Mouse (Mus musculus): ENCODE measurements around the gene Ripk4. TPM values are rescaled to one million over a fixed set of nuclear protein-coding genes. Genes with fewer than 3 reads are reported as not detected.

Gene Ripk4
- total RNA-seq (2021) = 1 to 10 TPM in 1 of 2 experiments, under 1 TPM in 1; 0.34 to 1.5 TPM
- long read RNA-seq, experiment 1 = 0 reads
- long read RNA-seq, experiment 2, transcript Ripk4-201 (8 exons, 3,591 nt) = major isoform, 7 of 10 reads
- long read RNA-seq, experiment 2, partial matches to known transcripts = 0 of 10 reads
- long read RNA-seq, experiment 2, other reads (novel, unspliced or antisense) = 3 of 10 reads

- no peak for DNase-seq (ENCODE audit: low spot score in 2 of 2)
Observed at GRCm38 (mm10) chr16:97763061-97763989, at the start of gene Ripk4. TSS of gene Ripk4 (minus strand) at chr16:97763787.

GRCm38 (mm10) chr16:97808881-97809280 lies 45.3 kb upstream of the Ripk4 start:
- DNase-seq (ENCODE audit: low spot score in 2 of 2) = no peak

- no peak for DNase-seq (ENCODE audit: low spot score in 2 of 2)
Observed at GRCm38 (mm10) chr16:97805646-97806045, 42.1 kb upstream of the Ripk4 start.

- peak; percentile 60 to 69 for DNase-seq (ENCODE audit: low spot score in 2 of 2)
Observed at GRCm38 (mm10) chr16:97804680-97805547, 41.3 kb upstream of the Ripk4 start.

GRCm38 (mm10) chr16:97797950-97798869 lies 34.6 kb upstream of the Ripk4 start:
- DNase-seq (ENCODE audit: low spot score in 2 of 2) = no peak

- DNase-seq (ENCODE audit: low spot score in 2 of 2) = no peak
Observed at GRCm38 (mm10) chr16:97797212-97797611, 33.6 kb upstream of the Ripk4 start.

- no peak for DNase-seq (ENCODE audit: low spot score in 2 of 2)
Observed at GRCm38 (mm10) chr16:97794256-97794655, 30.7 kb upstream of the Ripk4 start.

- no peak for DNase-seq (ENCODE audit: low spot score in 2 of 2)
Observed at GRCm38 (mm10) chr16:97783057-97783456, 19.5 kb upstream of the Ripk4 start.

GRCm38 (mm10) chr16:97778353-97779025 lies 14.9 kb upstream of the Ripk4 start:
- peak; percentile 46 to 56 for DNase-seq (ENCODE audit: low spot score in 2 of 2)

- no peak for DNase-seq (ENCODE audit: low spot score in 2 of 2)
Observed at GRCm38 (mm10) chr16:97766501-97766900, 2.9 kb upstream of the Ripk4 start.

GRCm38 (mm10) chr16:97764626-97765025 lies 1.0 kb upstream of the Ripk4 start:
- no peak for DNase-seq (ENCODE audit: low spot score in 2 of 2)

- DNase-seq (ENCODE audit: low spot score in 2 of 2) = no peak
Observed at GRCm38 (mm10) chr16:97763990-97764340, 378 bp upstream of the Ripk4 start.

- DNase-seq (ENCODE audit: low spot score in 2 of 2) = no peak
Observed at GRCm38 (mm10) chr16:97761782-97762181, 1.8 kb downstream of the Ripk4 start.

GRCm38 (mm10) chr16:97759681-97760080 lies 3.9 kb downstream of the Ripk4 start:
- DNase-seq (ENCODE audit: low spot score in 2 of 2) = no peak

GRCm38 (mm10) chr16:97758288-97758687 lies 5.3 kb downstream of the Ripk4 start:
- no peak for DNase-seq (ENCODE audit: low spot score in 2 of 2)

- DNase-seq (ENCODE audit: low spot score in 2 of 2) = no peak
Observed at GRCm38 (mm10) chr16:97756460-97756859, 7.1 kb downstream of the Ripk4 start.

- DNase-seq (ENCODE audit: low spot score in 2 of 2) = no peak
Observed at GRCm38 (mm10) chr16:97752316-97752941, 11.2 kb downstream of the Ripk4 start.

GRCm38 (mm10) chr16:97751884-97752283 lies 11.7 kb downstream of the Ripk4 start:
- peak; percentile 15 to 29 for DNase-seq (ENCODE audit: low spot score in 2 of 2)

GRCm38 (mm10) chr16:97748421-97748820 lies 15.2 kb downstream of the Ripk4 start:
- DNase-seq (ENCODE audit: low spot score in 2 of 2) = no peak
